Mouse (Mus musculus) erythroblast, adult 5-6 weeks (primary cell): Measurements from ENCODE around the gene Aldh3a2. TPM values are rescaled to one million over a fixed set of nuclear protein-coding genes. Genes with fewer than 3 reads are reported as not detected.
"Not testable (repeated sequence)": the region's sequence is repeated elsewhere in the genome, so short reads cannot be mapped to it uniquely, and the experiment has no call there.

Source experiments
- ATAC-seq: replicated peaks from 2 replicates; pipeline ENCODE4 v1.8.0; 2016; ENCODE audit warnings: moderate number of reproducible peaks, mild to moderate bottlenecking, moderate TSS enrichment, inconsistent platforms; ENCODE audit not compliant: poor library complexity, low FRiP score, severe bottlenecking
- total RNA-seq, 2 experiments: library from RNA; stranded (forward) in 1 of 2; stranded (reverse) in 1 of 2; fragments of 150-400 nt in 1 of 2; fragments of 200-764, 138-1000 nt in 1 of 2; gene quantifications; 2 replicates each; pipeline versions ENCODE4 v1.2.3 to v1.2.4; 2015 to 2017; ENCODE audit warnings: low replicate concordance in 2 of 2

Gene Aldh3a2
- total RNA-seq, 2 experiments from 2014 or later, result 14.6 to 20.4 TPM

DNA sequence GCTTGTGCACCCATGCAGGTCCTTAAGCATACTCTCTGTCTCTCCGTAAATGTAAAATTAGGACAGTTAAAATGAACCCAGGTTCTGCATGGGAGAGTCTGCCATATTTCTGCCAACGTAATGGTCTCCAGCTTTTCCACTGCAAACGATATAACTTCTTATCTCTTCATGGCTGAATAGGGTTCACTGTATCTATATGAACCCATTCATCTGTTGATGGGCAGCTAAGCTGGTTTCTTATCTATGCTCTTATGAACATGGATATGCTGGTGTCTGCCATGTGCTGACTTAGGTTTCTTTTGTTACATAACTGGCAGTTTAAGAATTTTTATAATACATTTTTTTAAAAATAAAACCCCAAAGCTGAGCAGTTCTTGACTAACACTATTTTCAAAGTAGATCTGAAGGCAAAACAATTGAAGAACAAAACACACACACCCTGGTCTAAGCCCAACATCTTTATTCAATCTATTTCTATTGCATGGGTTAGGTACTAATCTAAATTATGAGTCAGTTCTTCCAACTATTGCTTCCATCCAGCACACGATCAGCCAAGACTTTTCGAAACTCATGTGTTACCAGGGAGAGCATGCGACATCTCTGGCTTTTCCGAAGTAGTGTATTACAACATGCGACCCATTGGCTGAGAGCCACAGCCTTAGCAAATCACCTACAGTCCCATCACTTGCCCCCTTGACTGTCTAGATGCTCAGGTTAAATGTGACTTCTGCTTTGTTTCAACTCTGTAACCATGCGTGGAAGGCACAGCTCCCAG is 44.1 kb downstream of the Aldh3a2 start:
- ATAC-seq, result no peak

DNA sequence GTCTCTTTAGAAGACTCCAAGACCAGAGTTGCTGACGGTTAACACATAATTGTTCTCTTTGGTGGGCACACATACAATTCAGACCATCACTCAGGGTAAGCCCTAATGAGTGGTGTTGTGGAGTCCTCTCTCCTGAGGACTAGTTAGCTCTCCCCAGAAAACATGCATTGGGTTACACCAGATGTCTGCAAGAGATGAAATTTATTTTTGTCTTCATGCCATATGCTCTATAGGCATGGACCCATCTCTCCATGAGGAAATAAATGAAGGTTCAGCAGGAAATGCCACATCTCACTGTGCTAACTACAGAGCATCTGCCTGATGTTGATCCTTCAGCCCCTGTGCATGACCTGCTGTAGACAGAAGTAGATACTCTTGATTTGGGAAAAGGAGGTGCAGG is 45.3 kb downstream of the Aldh3a2 start:
- ATAC-seq, result no peak

GRCm38 (mm10) chr11:61220156-61220881 is 46.9 kb downstream of the Aldh3a2 start:
- ATAC-seq, result no peak

- ATAC-seq, result no peak
Measured at GRCm38 (mm10) chr11:61215936-61216335, 51.3 kb downstream of the Aldh3a2 start.

GRCm38 (mm10) chr11:61212102-61212501 is 55.2 kb downstream of the Aldh3a2 start:
- ATAC-seq, result no peak

GRCm38 (mm10) chr11:61208316-61208715 is 58.9 kb downstream of the Aldh3a2 start:
- ATAC-seq, result no peak

DNA sequence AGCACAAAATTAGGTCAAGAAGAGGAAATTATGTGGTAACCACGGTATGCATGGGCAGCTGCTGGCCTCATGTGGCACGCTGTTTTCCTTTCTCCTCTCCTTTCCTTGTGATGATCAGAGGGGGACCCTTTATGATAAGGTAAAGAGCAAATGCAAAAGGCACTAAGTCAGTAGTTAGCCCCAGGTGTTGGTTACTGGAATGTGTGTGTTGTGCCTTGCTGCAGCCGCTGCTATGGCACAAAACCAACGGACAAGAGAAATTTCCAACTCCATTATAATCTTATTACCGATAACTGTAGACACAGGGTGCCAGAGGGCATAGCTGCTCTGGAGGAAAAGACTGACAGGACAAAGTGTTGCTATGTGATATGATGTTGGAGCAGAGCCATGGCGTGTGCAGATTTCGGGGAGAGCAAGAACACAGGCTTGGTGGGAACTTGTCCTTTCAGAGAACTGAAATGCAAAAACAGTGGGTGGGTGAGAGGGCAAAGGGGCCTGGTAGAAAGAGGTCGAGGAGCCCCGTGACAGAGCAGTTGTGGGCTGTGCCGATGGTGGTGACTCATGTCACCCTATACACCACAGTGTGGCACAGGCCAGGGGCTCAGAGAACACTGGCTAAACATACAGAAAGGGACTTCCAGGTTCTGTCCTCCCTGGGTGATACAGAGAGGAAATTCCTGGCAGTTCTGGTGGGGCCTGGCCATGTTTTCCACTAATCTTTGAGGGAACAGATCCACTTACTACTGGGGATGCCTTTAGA is 59.6 kb downstream of the Aldh3a2 start, which contains the start of gene Aldh3a1:
Aldh3a1 (plus strand) TSS at position 51 of the 760 bp plus-strand sequence.
- no peak for ATAC-seq

GRCm38 (mm10) chr11:61206136-61206535 is 61.1 kb downstream of the Aldh3a2 start:
- ATAC-seq, result no peak

DNA sequence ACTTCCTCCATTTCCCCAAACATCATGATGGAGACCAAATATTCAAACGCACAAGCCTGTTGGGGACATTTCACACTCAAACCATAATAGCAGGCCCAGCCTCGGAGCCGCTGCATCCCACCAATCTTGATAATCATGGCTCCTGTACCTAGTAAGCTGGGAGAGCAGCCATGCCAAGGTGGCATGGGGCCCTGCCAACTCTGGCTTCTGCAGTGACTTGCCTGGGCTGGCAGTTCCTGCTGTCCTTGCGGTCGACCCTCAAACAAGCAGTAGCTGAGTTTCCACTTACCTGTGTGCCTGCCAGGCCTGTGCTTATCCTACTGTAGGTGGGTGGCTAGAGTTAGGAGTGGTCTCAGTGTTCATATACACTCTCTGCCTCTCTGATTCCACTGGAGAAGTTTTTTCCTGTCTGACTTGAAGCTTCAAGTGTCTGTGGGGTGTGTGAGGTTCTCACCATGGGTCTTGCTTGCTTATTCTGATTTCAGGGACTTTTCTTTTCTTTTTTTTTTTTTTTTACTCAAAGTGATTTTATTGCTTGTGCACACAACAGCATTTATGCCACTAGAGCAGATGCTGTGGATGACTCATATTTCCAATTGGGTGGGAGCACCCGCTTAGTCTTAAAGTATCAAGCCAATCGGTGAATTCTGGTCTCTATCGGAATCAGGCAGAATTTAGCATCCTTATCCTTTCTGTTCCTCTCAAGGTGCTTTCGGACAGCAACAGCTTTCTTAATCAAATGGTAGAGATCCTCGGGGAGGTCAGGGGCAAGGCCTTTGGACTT is 61.9 kb downstream of the Aldh3a2 start:
- no peak for ATAC-seq

- no peak for ATAC-seq
Measured at GRCm38 (mm10) chr11:61202810-61203209, 64.5 kb downstream of the Aldh3a2 start.

GRCm38 (mm10) chr11:61202186-61202585 is 65.1 kb downstream of the Aldh3a2 start:
- ATAC-seq, result no peak

- no peak for ATAC-seq
Measured at GRCm38 (mm10) chr11:61199620-61200362, 67.5 kb downstream of the Aldh3a2 start.

DNA sequence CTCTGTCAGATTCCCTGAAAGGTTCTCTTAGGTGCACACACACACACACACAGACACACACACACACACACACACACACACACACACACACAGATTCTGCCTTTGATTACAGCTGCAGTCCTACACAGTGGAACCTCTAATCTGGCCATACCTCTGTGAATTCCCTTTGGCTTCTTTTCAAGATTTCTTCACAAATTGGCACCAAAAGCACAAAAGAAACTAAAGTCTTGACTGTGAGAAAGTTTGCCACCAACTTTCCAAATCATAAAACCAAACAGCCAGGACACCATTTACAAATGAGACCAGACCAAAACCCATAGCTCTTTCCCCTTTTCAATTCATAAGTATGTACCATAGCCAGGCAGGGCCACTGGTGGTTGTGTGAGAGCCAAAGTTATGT is 69.3 kb downstream of the Aldh3a2 start:
- no peak for ATAC-seq

GRCm38 (mm10) chr11:61196616-61197353 is 70.5 kb downstream of the Aldh3a2 start:
- no peak for ATAC-seq

DNA sequence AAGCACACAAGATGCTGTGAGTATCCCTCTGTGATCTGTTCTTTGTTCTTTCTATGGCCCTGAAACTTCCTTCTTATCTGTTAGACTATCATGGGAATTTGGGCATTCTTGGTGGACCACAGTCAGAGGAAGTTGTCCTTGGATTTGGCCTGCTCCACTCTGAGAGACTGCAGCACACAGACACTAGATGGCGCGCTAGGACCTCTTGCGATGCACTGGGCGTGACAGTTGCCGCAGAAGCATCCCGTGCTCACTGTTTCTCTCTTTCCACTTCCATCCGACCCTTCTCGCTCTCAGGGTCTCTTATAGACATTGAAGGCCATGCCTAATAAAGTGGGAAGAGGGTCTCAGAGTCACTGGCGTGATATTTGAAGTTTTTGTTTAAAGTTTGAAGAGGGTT is 73.9 kb downstream of the Aldh3a2 start:
- ATAC-seq, result peak; percentile 78

- no peak for ATAC-seq
Measured at GRCm38 (mm10) chr11:61192779-61193178, 74.5 kb downstream of the Aldh3a2 start.

- not testable (repeated sequence) for ATAC-seq
Measured at GRCm38 (mm10) chr11:61192123-61192522, 75.1 kb downstream of the Aldh3a2 start.

GRCm38 (mm10) chr11:61190776-61191175 is 76.5 kb downstream of the Aldh3a2 start:
- ATAC-seq, result no peak
